Mouse (Mus musculus): ENCODE measurements around the gene Kcnj6.

DNA sequence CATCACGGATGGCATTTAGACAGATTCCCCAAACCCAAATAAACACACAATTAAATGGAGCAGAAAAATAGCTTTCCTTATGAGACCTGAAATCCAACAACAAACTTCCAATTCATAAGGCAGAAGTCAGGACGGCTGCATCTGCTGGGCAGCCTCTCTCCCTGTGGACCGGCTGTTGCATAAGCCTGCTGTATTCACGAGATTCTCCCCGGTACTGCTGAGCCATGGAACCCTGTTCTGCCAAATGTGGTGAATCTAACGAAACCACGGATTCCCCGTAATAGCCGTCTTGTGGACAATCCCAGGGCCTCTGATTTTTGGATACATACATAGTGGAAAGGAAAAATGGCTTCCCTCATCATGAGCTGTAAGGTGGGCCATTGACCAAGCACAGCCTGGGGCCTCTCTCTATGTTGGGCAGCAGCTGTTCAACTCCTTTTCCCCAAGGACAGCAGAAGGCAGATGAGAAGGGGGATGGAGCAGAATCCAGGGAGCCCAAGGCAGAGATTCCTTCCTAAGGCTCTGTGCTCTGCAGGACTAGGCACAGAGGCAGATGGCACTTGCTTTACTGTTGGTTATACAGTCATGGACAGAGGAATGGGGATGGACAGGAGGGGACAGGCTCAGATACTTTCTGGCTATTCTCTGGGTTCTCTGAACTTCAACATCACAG lies 40.2 kb downstream of the Kcnj6 start:
- TF ChIP-seq POLR2A (IDR thresholded peaks at IDR 0.05; ENCODE audit: borderline replicate concordance, low read depth, low read length) (no peak), CTCF (IDR thresholded peaks at IDR 0.05; ENCODE audit: low read depth, low read length) (no peak)
